Mouse (Mus musculus) stomach, postnatal 0 days (tissue): ENCODE data around the gene Rfx8.

Experiments used
- CTCF ChIP-seq: IDR thresholded peaks from 2 replicates; pipeline ENCODE4 v1.5.1; 2016; ENCODE audit warnings: antibody characterized with exemption, low read depth, mild to moderate bottlenecking, moderate library complexity
- EP300 ChIP-seq: optimal IDR thresholded peaks from 2 replicates; pipeline ENCODE3; 2016; ENCODE audit warnings: antibody characterized with exemption

DNA sequence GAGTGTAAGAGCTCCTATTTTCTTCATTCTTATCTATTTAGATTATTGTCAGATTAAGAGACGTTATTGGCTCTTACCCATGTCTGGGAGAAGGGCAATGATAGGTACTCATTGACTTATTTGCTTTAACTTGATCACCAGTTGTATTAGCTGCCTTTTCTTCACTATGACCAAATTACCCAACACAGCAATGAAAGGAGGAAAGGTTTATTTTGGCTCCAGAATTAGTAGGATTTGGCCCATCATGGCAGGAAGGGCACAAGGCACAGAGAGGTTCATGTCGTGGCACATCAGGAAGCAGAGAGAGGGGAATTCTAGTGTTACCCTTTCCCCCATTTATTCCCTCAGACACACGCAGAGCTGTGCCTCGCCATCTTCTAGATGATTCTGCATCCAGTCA, 67.8 kb downstream of the Rfx8 start:
- TF ChIP-seq EP300 (no peak), CTCF (no peak)
